Mouse (Mus musculus) adrenal gland, adult (tissue): ENCODE measurements around the gene Psmb3.

Experiments used
- DNase-seq, 2 experiments: peaks; one replicate each; pipeline ENCODE4 v3.0.0; 2022 to 2023; ENCODE audit warnings: low spot score in 1 of 2; ENCODE audit not compliant: inconsistent age in 2 of 2

The Psmb3 gene

DNA sequence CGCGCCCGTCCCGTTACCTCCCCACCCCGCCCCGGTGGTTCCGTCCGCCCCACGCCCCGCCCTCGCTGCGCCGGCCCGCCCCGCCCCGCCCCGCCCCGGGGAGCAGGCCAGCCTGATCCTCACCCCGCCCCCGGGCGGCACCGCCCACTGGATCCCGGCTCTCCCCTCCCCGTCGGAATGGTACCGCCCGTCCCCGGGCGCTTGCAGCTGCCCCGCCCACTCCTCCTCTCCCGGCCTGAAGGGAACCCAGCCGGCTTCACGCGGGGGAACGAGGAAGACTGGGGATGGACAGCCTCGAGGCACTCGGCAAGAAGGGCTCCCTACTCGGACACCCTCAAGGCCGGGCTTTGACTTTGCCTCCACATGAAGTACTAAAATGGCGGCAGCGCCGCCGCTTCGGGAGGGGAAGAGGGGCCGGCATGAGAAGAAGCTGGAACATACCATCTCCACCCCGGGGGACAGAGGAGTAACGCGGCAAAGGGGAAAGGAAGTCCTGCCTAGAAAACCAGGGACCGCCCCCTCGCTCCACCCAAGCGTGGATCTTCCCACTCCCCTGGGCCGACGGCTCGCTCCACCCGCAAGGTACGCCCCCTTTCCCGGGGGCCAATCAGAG lies 41.6 kb downstream of the Psmb3 start:
- peak; percentile 99 to 100 for DNase-seq

DNA sequence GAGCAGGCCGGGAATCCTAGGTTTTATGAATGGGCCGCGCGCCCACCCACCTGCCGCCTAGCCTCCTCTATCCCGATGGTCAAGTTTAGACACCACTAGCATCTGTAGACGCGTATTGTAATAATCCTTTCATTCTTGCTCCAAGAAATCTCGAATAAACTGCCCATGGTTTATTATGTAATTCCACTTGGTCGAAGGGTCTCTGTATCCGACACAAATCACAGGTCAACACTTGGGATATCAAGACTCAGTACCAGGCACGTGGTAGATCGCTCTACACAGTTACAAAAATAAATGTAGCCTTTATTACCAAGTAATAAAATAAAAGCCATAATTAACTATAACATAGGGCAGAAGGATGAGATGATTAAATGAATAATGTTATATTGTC lies 42.1 kb downstream of the Psmb3 start:
- DNase-seq = no peak

DNA sequence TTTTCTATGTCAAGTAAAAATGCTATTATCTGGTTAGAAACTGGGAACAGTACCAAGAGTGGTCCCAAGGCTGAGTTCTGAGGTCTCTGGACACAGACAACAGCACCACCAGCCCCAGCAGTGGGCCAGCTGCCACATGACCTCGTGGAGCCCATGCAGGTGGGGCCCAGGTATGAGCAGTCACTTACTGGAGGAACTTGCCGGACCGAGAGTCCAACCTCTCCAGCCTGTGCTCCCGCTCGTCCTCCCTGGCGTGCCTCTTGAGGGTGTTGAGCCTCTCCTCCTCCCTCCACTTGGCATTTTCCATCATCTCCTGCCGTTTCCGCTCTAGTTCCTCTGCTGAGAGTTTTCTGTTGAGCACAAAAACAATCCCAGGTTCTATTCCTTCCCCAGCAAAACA lies 44.6 kb downstream of the Psmb3 start:
- DNase-seq = peak; percentile 45 to 66

DNA sequence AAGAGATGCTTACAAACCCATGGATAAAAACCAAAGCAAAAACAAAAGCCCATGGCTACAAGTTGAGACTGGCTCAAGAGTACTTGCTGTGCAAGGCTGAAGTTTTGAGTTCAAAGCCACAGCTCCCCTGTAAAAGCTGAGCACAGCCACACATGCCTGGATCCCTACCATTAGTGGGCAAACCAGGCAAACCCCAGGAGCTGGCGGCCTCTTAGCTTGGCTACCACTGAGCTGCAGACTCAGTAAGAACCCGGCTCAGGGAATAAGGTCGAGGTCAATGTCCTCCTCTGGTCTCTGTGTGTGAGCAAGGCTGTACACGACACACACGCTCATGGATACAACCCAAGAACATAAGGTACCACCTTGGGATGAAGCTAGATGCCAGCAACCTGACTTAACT lies 45.3 kb downstream of the Psmb3 start:
- peak; percentile 72 to 88 for DNase-seq

DNA sequence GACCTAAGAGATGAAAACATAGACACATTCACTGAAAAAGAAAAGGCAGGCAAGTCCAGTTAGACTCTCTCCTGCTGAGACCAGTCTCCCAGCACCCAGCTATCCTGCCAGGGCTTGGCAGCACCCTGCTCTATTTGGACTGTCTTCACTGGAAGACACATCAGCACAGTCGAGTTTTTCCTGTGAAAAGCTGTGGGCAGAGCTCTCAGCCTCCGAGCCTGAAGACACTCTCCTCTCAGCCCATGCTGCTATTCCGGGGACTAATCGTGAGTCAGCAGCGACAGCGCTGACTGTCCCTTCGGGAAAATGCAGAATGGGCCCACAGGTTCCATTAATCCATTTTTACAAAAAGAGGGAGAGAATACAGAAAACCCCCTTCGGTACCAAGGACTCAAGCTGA lies 50.1 kb downstream of the Psmb3 start:
- no peak for DNase-seq

DNA sequence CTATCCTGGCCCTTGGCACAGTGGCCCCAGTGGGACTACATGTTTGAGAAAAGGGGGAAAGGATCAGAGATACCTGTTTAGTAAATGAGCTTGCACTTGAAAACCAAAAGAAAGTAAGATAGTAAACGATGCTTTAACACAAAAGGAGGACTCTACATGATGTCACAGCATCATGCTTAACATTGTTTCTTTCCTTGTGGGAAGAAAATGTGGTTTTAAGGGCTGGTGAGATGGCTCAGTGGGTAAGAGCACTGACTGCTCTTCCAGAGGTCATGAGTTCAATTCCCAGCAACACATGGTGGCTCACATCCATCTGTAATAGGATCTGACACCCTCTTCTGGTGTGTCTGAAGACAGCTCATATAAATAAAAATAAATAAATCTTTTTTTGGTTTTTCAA lies 54.9 kb downstream of the Psmb3 start:
- no peak for DNase-seq

DNA sequence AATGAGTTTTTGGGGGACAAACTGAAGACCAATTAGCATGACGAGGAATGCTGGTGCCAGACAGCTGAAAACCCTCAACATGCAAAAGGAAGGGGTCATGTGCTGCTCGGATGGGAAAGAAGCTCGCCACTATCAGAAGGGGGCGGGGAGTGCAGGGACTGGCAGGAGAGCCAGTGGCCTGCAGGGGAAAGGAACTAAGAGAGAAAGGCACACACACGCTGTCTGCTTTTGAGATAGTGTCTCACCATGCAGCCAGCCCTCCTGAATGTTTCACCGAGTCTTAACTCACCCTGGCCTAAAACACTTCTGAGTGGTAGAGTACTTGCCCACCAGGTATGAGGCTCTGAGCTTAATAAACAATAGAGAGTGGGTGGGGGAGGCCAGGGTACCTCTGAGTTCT lies 55.7 kb downstream of the Psmb3 start:
- DNase-seq = no peak

DNA sequence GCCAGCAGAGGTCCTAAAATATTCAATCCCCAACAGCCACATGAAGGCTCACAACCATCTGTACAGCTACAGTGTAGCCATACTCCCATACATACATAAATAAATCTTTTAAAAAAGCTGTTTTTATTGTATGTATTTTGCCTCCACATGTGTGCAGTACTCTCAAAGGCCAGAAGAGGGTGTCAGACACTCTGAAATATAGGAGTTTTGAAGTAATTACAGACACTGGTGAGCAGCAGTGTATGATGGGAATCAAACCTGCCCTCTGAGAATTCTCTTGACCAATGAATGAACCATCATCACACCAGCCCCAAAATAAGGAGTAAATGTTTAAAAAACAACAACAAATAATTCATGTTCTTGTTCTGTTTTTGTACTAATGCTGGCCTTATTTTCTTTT lies 58.4 kb downstream of the Psmb3 start:
- no peak for DNase-seq
